Mouse (Mus musculus): ENCODE measurements at regions not wholly inside any gene's neighbourhood (a gene's known extent, or its start where the extent isn't known, plus 50 kb on each side); places are given as distances from the start of the nearest gene placed in this dataset.

- DNase-seq (ENCODE audit: low read depth), result peak; percentile 47
Observed at GRCm38 (mm10) chrX:68313486-68313885, 364.9 kb upstream of the Fmr1 start.

All from fibroblast of lung, adult 2 months (primary cell).